Mouse (Mus musculus) ES-Bruce4 (cell line): ENCODE data around the gene Rnf220. TPM values are rescaled to one million over a fixed set of nuclear protein-coding genes. Genes with fewer than 3 reads are reported as not detected.

Experiments used
- H3K27ac ChIP-seq: 2 replicates; pipeline ENCODE4 v1.5.1; 2012; ENCODE audit warnings: low read length, inconsistent platforms; ENCODE audit not compliant: insufficient read depth
- H3K27me3 ChIP-seq: 2 replicates; pipeline ENCODE4 v1.6.1; 2012; ENCODE audit warnings: mild to moderate bottlenecking, low read length, inconsistent platforms; ENCODE audit not compliant: control insufficient read depth, poor library complexity, insufficient read depth, severe bottlenecking
- H3K36me3 ChIP-seq: 2 replicates; pipeline ENCODE4 v1.6.1; 2012; ENCODE audit warnings: inconsistent platforms, mild to moderate bottlenecking, low read length, moderate library complexity; ENCODE audit not compliant: control insufficient read depth, poor library complexity, insufficient read depth, severe bottlenecking
- H3K4me1 ChIP-seq: one replicate; pipeline ENCODE4 v1.8.1; 2011; ENCODE audit warnings: low read length; ENCODE audit not compliant: control insufficient read depth, insufficient read depth
- H3K4me3 ChIP-seq: 2 replicates; pipeline ENCODE4 v1.5.1; 2011; ENCODE audit warnings: low read depth, mild to moderate bottlenecking, low read length
- H3K9ac ChIP-seq: 2 replicates; pipeline ENCODE4 v1.6.1; 2012; ENCODE audit warnings: low read depth, mild to moderate bottlenecking, inconsistent platforms; ENCODE audit not compliant: poor library complexity, severe bottlenecking
- H3K9me3 ChIP-seq: replicated peaks from 2 replicates; pipeline ENCODE4 v1.6.1; 2012; ENCODE audit warnings: mild to moderate bottlenecking, low read length, inconsistent platforms; ENCODE audit not compliant: control insufficient read depth, poor library complexity, insufficient read depth, severe bottlenecking
- CTCF ChIP-seq: IDR thresholded peaks from one replicate; pipeline ENCODE4 v1.8.1; 2011; ENCODE audit warnings: low read depth, low read length
- EP300 ChIP-seq: IDR thresholded peaks from 2 replicates; pipeline ENCODE4 v1.6.1; 2011; ENCODE audit warnings: low read depth, low read length; ENCODE audit not compliant: insufficient read depth
- POLR2A ChIP-seq: IDR thresholded peaks from one replicate; pipeline ENCODE4 v1.8.1; 2011; ENCODE audit warnings: low read length; ENCODE audit not compliant: insufficient read depth
- polyA plus RNA-seq: library from polyadenylated mRNA; stranded (reverse); fragments of >200 nt; gene quantifications from 2 replicates; pipeline ENCODE4 v1.2.4, GENCODE M21; 2011; ENCODE audit warnings: low read depth; ENCODE audit not compliant: missing spikeins, insufficient read depth, insufficient read length

Rnf220 gene
- polyA plus RNA-seq, 1 experiment = 132 TPM

GRCm38 (mm10) chr4:117221836-117222235 is 275.0 kb downstream of the Rnf220 start:
- Histone ChIP-seq H3K36me3 (no peaks in the 10 kb centered on the region), H3K4me3 (no peak overlapping the region), H3K27me3 (no peaks in the 10 kb centered on the region), H3K9ac (no peak overlapping the region), H3K27ac (no peak overlapping the region), H3K4me1 (no peaks in the 10 kb centered on the region), H3K9me3 (no peaks in the 10 kb centered on the region)
- TF ChIP-seq POLR2A = no peak
- TF ChIP-seq CTCF = no peak
- no peak for TF ChIP-seq EP300

Other genes with a start within 250 kb of the Rnf220 start
- 1.8 and 2.7 TPM in 2 replicates for gene Tmem53, start 245.1 kb downstream of the Rnf220 start, polyA plus RNA-seq
- 0.49 and 0.52 TPM in 2 replicates for gene Armh1, start 244.9 kb downstream of the Rnf220 start, polyA plus RNA-seq
- gene Eri3, start 53.3 kb upstream of the Rnf220 start, polyA plus RNA-seq = 67.1 and 68.0 TPM in 2 replicates
- 28.0 and 35.1 TPM in 2 replicates for gene Dmap1, start 185.2 kb upstream of the Rnf220 start, polyA plus RNA-seq
- gene Gm12845, start 227.4 kb upstream of the Rnf220 start, polyA plus RNA-seq = not detected in 2 replicates